Mouse (Mus musculus): ENCODE results near the gene Zfp541. TPM values are rescaled to one million over a fixed set of nuclear protein-coding genes. Genes with fewer than 3 reads are reported as not detected.

Zfp541 gene
- polyA plus RNA-seq, 1 experiment from 2014 or later, result 0.09 TPM

GRCm38 (mm10) chr7:16024603-16025222 is 36.9 kb upstream of the Zfp541 start:
- ATAC-seq (ENCODE audit: low FRiP score, low TSS enrichment), result no peak
- no peak overlapping the region for H3K9ac ChIP-seq (replicated peaks; ENCODE audit: low read length)
- H3K27me3 ChIP-seq (ENCODE audit: control insufficient read depth, insufficient read depth, low read length), result no peaks in the 10 kb centered on the region
- WGBS, result 96% methylated on average over 8 of the region's 8 CpGs
- H3K4me3 ChIP-seq (replicated peaks; ENCODE audit: low read depth, low read length), result no peak overlapping the region
- no peaks in the 10 kb centered on the region; the same call in 1 of the 2 replicates for H3K36me3 ChIP-seq (ENCODE audit: control insufficient read depth, insufficient read depth, low read length)
- no peak overlapping the region for H3K4me2 ChIP-seq (ENCODE audit: low read length)
- no peaks in the 10 kb centered on the region for H3K4me1 ChIP-seq (ENCODE audit: control insufficient read depth, insufficient read depth, low read length)
- DNase-seq, result no peak
- no peak overlapping the region for H3K27ac ChIP-seq (replicated peaks; ENCODE audit: low read depth, low read length)
- no peaks in the 10 kb centered on the region for H3K9me3 ChIP-seq (ENCODE audit: control insufficient read depth, low read length)

GRCm38 (mm10) chr7:16028102-16028927 is 33.3 kb upstream of the Zfp541 start:
- H3K9ac ChIP-seq (replicated peaks; ENCODE audit: low read length), result no peak overlapping the region
- H3K4me2 ChIP-seq (ENCODE audit: low read length), result no peak overlapping the region
- H3K4me1 ChIP-seq (ENCODE audit: control insufficient read depth, insufficient read depth, low read length), result no peaks in the 10 kb centered on the region
- H3K27me3 ChIP-seq (ENCODE audit: control insufficient read depth, insufficient read depth, low read length), result no peaks in the 10 kb centered on the region
- DNase-seq (no peak), ATAC-seq (ENCODE audit: low FRiP score, low TSS enrichment) (no peak)
- H3K9me3 ChIP-seq (ENCODE audit: control insufficient read depth, low read length), result no peaks in the 10 kb centered on the region
- H3K4me3 ChIP-seq (replicated peaks; ENCODE audit: low read depth, low read length), result no peak overlapping the region
- WGBS, result 89% methylated on average over 6 of the region's 6 CpGs
- no peak overlapping the region for H3K27ac ChIP-seq (replicated peaks; ENCODE audit: low read depth, low read length)
- no peaks in the 10 kb centered on the region; the same call in 1 of the 2 replicates for H3K36me3 ChIP-seq (ENCODE audit: control insufficient read depth, insufficient read depth, low read length)

- DNase-seq (no peak), ATAC-seq (ENCODE audit: low FRiP score, low TSS enrichment) (no peak)
- WGBS, result 91% methylated on average over 4 of the region's 4 CpGs
- Histone ChIP-seq H3K4me1 (ENCODE audit: control insufficient read depth, insufficient read depth, low read length) (no peaks in the 10 kb centered on the region), H3K9ac (replicated peaks; ENCODE audit: low read length) (no peak overlapping the region), H3K9me3 (ENCODE audit: control insufficient read depth, low read length) (no peaks in the 10 kb centered on the region), H3K36me3 (ENCODE audit: control insufficient read depth, insufficient read depth, low read length) (no peaks in the 10 kb centered on the region; the same call in 1 of the 2 replicates), H3K27ac (replicated peaks; ENCODE audit: low read depth, low read length) (no peak overlapping the region), H3K4me3 (replicated peaks; ENCODE audit: low read depth, low read length) (no peak overlapping the region), H3K27me3 (ENCODE audit: control insufficient read depth, insufficient read depth, low read length) (no peaks in the 10 kb centered on the region), H3K4me2 (ENCODE audit: low read length) (no peak overlapping the region)
Observed at GRCm38 (mm10) chr7:16031072-16031471, 30.5 kb upstream of the Zfp541 start.

GRCm38 (mm10) chr7:16033059-16033458 is 28.6 kb upstream of the Zfp541 start:
- DNase-seq (no peak), ATAC-seq (ENCODE audit: low FRiP score, low TSS enrichment) (no peak)
- no peak overlapping the region for H3K4me2 ChIP-seq (ENCODE audit: low read length)
- no peak overlapping the region for H3K9ac ChIP-seq (replicated peaks; ENCODE audit: low read length)
- H3K4me3 ChIP-seq (replicated peaks; ENCODE audit: low read depth, low read length), result no peak overlapping the region
- no peaks in the 10 kb centered on the region for H3K9me3 ChIP-seq (ENCODE audit: control insufficient read depth, low read length)
- WGBS, result 100% methylated on average over 1 of the region's 1 CpGs
- H3K27me3 ChIP-seq (ENCODE audit: control insufficient read depth, insufficient read depth, low read length), result no peaks in the 10 kb centered on the region
- H3K4me1 ChIP-seq (ENCODE audit: control insufficient read depth, insufficient read depth, low read length), result no peaks in the 10 kb centered on the region
- H3K36me3 ChIP-seq (ENCODE audit: control insufficient read depth, insufficient read depth, low read length), result no peaks in the 10 kb centered on the region; the same call in 1 of the 2 replicates
- no peak overlapping the region for H3K27ac ChIP-seq (replicated peaks; ENCODE audit: low read depth, low read length)

- no peaks in the 10 kb centered on the region for H3K9me3 ChIP-seq (ENCODE audit: control insufficient read depth, low read length)
- H3K9ac ChIP-seq (replicated peaks; ENCODE audit: low read length), result no peak overlapping the region
- DNase-seq, result no peak
- H3K27me3 ChIP-seq (ENCODE audit: control insufficient read depth, insufficient read depth, low read length), result no peaks in the 10 kb centered on the region
- no peak for ATAC-seq (ENCODE audit: low FRiP score, low TSS enrichment)
- 96% methylated on average over 8 of the region's 8 CpGs for WGBS
- no peaks in the 10 kb centered on the region for H3K4me1 ChIP-seq (ENCODE audit: control insufficient read depth, insufficient read depth, low read length)
- H3K36me3 ChIP-seq (ENCODE audit: control insufficient read depth, insufficient read depth, low read length), result no peaks in the 10 kb centered on the region
- H3K27ac ChIP-seq (replicated peaks; ENCODE audit: low read depth, low read length), result no peak overlapping the region
- no peak overlapping the region for H3K4me3 ChIP-seq (replicated peaks; ENCODE audit: low read depth, low read length)
- H3K4me2 ChIP-seq (ENCODE audit: low read length), result no peak overlapping the region
Observed at GRCm38 (mm10) chr7:16033580-16034461, 27.8 kb upstream of the Zfp541 start.

DNA sequence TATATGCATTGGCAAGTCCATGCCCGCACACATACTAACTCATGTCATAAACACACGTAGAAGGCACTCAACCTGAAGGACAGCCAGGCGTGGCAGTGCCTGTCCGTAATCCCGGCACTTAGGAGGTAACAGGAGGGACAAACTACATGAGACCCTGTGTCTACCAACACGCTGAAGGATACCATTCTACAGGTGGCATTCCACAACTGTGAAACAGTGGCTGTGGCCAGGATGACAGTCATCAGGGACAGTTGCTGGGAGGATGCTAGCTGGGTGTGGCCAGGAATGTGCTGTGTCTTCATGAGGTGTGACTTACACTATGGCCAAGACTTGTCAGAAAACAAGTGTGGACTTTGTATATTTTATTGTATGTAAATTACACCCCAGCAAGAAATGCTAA is 24.6 kb upstream of the Zfp541 start:
- DNase-seq (no peak), ATAC-seq (ENCODE audit: low FRiP score, low TSS enrichment) (no peak)
- no peaks in the 10 kb centered on the region for H3K36me3 ChIP-seq (ENCODE audit: control insufficient read depth, insufficient read depth, low read length)
- H3K9ac ChIP-seq (replicated peaks; ENCODE audit: low read length), result no peak overlapping the region
- no peaks in the 10 kb centered on the region for H3K4me1 ChIP-seq (ENCODE audit: control insufficient read depth, insufficient read depth, low read length)
- no peak overlapping the region for H3K27ac ChIP-seq (replicated peaks; ENCODE audit: low read depth, low read length)
- WGBS, result 94% methylated on average over 6 of the region's 6 CpGs
- H3K4me2 ChIP-seq (ENCODE audit: low read length), result no peak overlapping the region
- no peak overlapping the region for H3K4me3 ChIP-seq (replicated peaks; ENCODE audit: low read depth, low read length)
- no peaks in the 10 kb centered on the region for H3K27me3 ChIP-seq (ENCODE audit: control insufficient read depth, insufficient read depth, low read length)
- H3K9me3 ChIP-seq (ENCODE audit: control insufficient read depth, low read length), result no peaks in the 10 kb centered on the region

DNA sequence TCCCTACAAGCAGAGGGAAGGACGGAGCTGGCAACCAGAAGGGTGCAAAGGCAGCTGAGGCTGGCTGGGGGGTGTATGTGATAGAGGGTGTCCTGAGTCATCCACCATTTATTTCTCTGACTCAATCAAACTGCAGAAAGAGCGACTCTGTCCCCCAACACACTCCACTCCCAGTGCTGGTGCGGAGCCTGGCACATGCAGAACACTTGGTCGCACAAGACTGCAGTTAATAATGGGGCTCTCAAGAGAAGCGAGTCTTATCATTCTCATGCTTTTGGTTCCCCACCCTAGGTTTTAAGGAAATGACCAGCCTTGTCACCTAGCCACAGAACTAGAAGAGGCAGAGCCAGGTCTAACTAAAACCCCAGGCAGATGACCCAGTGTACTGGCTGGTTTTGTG is 22.3 kb upstream of the Zfp541 start:
- H3K27me3 ChIP-seq (ENCODE audit: control insufficient read depth, insufficient read depth, low read length), result no peaks in the 10 kb centered on the region
- no peak overlapping the region for H3K9ac ChIP-seq (replicated peaks; ENCODE audit: low read length)
- H3K27ac ChIP-seq (replicated peaks; ENCODE audit: low read depth, low read length), result no peak overlapping the region
- DNase-seq (no peak), ATAC-seq (ENCODE audit: low FRiP score, low TSS enrichment) (no peak)
- H3K4me2 ChIP-seq (ENCODE audit: low read length), result no peak overlapping the region
- H3K4me1 ChIP-seq (ENCODE audit: control insufficient read depth, insufficient read depth, low read length), result peaks cover 6% of the 10 kb centered on the region
- 0 out of 2 replicates have a peak, but pooled peaks cover 3% of the 10 kb centered on the region for H3K36me3 ChIP-seq (ENCODE audit: control insufficient read depth, insufficient read depth, low read length)
- no peaks in the 10 kb centered on the region for H3K9me3 ChIP-seq (ENCODE audit: control insufficient read depth, low read length)
- WGBS, result 94% methylated on average over 5 of the region's 5 CpGs
- H3K4me3 ChIP-seq (replicated peaks; ENCODE audit: low read depth, low read length), result no peak overlapping the region

DNA sequence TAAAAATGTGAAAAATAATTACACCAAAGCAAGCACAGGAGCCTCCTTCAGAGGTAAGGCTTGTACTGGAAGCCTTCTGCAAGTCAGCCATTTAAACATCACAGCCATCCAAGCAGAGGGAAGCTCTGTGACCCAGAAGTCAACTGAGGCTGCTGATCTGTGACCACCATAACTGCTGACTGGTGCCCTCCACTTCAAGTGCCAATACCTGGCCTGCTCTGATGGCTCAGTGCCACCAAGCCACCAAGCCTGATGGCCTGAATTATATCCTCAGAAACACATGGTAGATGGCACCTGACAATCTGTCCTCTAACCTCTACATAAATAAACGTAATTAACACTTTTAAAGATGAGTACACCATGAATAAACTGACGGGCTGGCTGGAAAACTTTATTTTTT is 20.4 kb upstream of the Zfp541 start:
- H3K9me3 ChIP-seq (ENCODE audit: control insufficient read depth, low read length), result no peaks in the 10 kb centered on the region
- ATAC-seq (ENCODE audit: low FRiP score, low TSS enrichment) (no peak), DNase-seq (no peak)
- no peaks in the 10 kb centered on the region for H3K27me3 ChIP-seq (ENCODE audit: control insufficient read depth, insufficient read depth, low read length)
- no peak overlapping the region for H3K4me2 ChIP-seq (ENCODE audit: low read length)
- no peak overlapping the region for H3K27ac ChIP-seq (replicated peaks; ENCODE audit: low read depth, low read length)
- H3K9ac ChIP-seq (replicated peaks; ENCODE audit: low read length), result no peak overlapping the region
- H3K4me1 ChIP-seq (ENCODE audit: control insufficient read depth, insufficient read depth, low read length), result peaks cover 23% of the 10 kb centered on the region
- WGBS, result 92% methylated on average over 2 of the region's 2 CpGs
- H3K36me3 ChIP-seq (ENCODE audit: control insufficient read depth, insufficient read depth, low read length), result 0 out of 2 replicates have a peak, but pooled peaks cover 3% of the 10 kb centered on the region
- H3K4me3 ChIP-seq (replicated peaks; ENCODE audit: low read depth, low read length), result no peak overlapping the region

Data from midbrain, embryonic 14.5 days (tissue).